Mouse (Mus musculus) fibroblast of lung, adult 2 months (primary cell): ENCODE measurements around the gene Defb28.

Experiments
- DNase-seq: peaks from one replicate; pipeline ENCODE4 v3.0.0-alpha.2; 2011; ENCODE audit warnings: low read depth

Gene Defb28

GRCm38 (mm10) chr2:152517981-152518380, at the start of gene Defb28:
TSS of gene Defb28 (plus strand) at chr2:152518255.
- no peak for DNase-seq

- peak; percentile 23 for DNase-seq
Measured at GRCm38 (mm10) chr2:152470973-152471372, 47.1 kb upstream of the Defb28 start.

GRCm38 (mm10) chr2:152472434-152472833, 45.6 kb upstream of the Defb28 start:
- DNase-seq: no peak

GRCm38 (mm10) chr2:152476763-152477162, 41.3 kb upstream of the Defb28 start, which contains the start of gene Defb20:
TSS of gene Defb20 (plus strand) at chr2:152477063.
- DNase-seq: no peak

- DNase-seq: no peak
Measured at GRCm38 (mm10) chr2:152480881-152481280, 37.2 kb upstream of the Defb28 start.

GRCm38 (mm10) chr2:152481726-152482125, 36.3 kb upstream of the Defb28 start:
- DNase-seq: no peak

- DNase-seq: no peak
Measured at GRCm38 (mm10) chr2:152487024-152487423, 31.0 kb upstream of the Defb28 start.

GRCm38 (mm10) chr2:152490038-152490437, 28.0 kb upstream of the Defb28 start, which contains the start of gene Defb22:
TSS of gene Defb22 (minus strand) at chr2:152490138.
- no peak for DNase-seq

GRCm38 (mm10) chr2:152493151-152493550, 24.9 kb upstream of the Defb28 start:
- no peak for DNase-seq

GRCm38 (mm10) chr2:152498020-152498419, 20.0 kb upstream of the Defb28 start:
- DNase-seq: no peak

- no peak for DNase-seq
Measured at GRCm38 (mm10) chr2:152500204-152500862, 17.7 kb upstream of the Defb28 start.

- DNase-seq: no peak
Measured at GRCm38 (mm10) chr2:152500863-152501229, 17.2 kb upstream of the Defb28 start.

- DNase-seq: no peak
Measured at GRCm38 (mm10) chr2:152503950-152504349, 14.1 kb upstream of the Defb28 start.

GRCm38 (mm10) chr2:152511592-152511991, 6.5 kb upstream of the Defb28 start, which contains the start of gene Defb26:
TSS of gene Defb26 (minus strand) at chr2:152511692.
- DNase-seq: no peak

GRCm38 (mm10) chr2:152516084-152516483, 2.0 kb upstream of the Defb28 start:
- DNase-seq: no peak

- DNase-seq: no peak
Measured at GRCm38 (mm10) chr2:152539944-152540710, 22.1 kb downstream of the Defb28 start, which contains the start of gene Defb29. TSS of gene Defb29 (minus strand) at chr2:152540098.

- DNase-seq: no peak
Measured at GRCm38 (mm10) chr2:152541979-152542378, 23.9 kb downstream of the Defb28 start.

GRCm38 (mm10) chr2:152542897-152543296, 24.8 kb downstream of the Defb28 start:
- no peak for DNase-seq

- no peak for DNase-seq
Measured at GRCm38 (mm10) chr2:152543478-152543877, 25.4 kb downstream of the Defb28 start.

GRCm38 (mm10) chr2:152544691-152545090, 26.6 kb downstream of the Defb28 start:
- peak; percentile 12 for DNase-seq

GRCm38 (mm10) chr2:152548124-152548523, 30.1 kb downstream of the Defb28 start:
- no peak for DNase-seq

- DNase-seq: peak; percentile 18
Measured at GRCm38 (mm10) chr2:152553774-152554423, 35.8 kb downstream of the Defb28 start.

- DNase-seq: no peak
Measured at GRCm38 (mm10) chr2:152556655-152557054, 38.6 kb downstream of the Defb28 start.
